ENCODE assay signal across 12 mouse cellular contexts in the genomic region with DNA sequence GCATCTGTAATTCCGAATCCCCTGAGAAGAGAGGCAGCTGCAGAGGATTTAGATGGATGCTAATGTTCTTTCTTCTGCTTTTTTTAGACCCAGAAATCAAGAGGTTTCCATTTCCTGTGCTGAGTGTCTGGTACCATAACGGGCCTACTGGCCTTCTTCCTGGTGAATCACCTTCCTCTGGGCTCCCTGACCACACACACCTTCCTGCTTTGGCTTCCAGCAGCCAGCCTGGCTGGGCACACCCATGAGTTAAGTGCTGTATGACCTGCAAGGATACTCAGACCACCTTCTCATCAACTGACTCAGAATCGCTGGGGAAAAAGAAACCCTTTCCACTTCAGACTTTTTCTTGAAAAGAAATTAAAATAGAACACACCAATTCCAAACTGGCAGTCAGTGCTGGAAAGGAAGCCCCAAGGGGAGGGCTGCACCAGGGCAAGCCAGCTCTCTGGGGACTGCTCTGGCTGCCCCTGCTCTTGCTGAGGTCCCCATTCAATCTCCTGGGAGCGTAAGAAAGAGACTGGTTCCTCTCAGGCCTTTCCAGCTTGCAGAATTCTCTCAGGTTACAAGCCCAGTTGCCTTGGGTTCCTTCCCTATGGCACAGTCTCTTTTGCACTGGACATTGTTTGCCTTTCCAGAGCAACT. TPM values are rescaled to one million over a fixed set of nuclear protein-coding genes. Genes with fewer than 3 reads are reported as not detected.
DNase-seq lines count a peak whose midpoint lies in the region; ATAC-seq and TF ChIP-seq lines count a peak whose summit lies in the region.
"Had no signal": no experiment of that assay in that cellular context is flagged by ENCODE, and none has a peak within 500 bp of the region (broad histone marks: within the 10 kb centered on the region; RNA-seq: fewer than 3 reads in every experiment).

No protein-coding gene starts in this region.

- peak; percentile 15 for DNase-seq in gastrocnemius, adult 18-20 months (ENCODE audit: low spot score)
- no peak for DNase-seq in gastrocnemius, postnatal 10 days
- DNase-seq in heart, postnatal 10 days: peak; percentile 29 to 38
- no peak for DNase-seq in liver, postnatal 0 days
- no peak for DNase-seq in T-cell, adult 2 months (ENCODE audit: low spot score)
- DNase-seq in thymus, postnatal 14 days: no peak
- no peak for DNase-seq in thymus, adult 18-20 months
- DNase-seq: cerebellum, adult 11 months; spleen, adult 18-20 months had no signal

- TF ChIP-seq EP300 in liver, postnatal 0 days (IDR thresholded peaks at IDR 0.05; ENCODE audit: low read depth): no peak

- H3K4me3 ChIP-seq in liver, postnatal 0 days (ENCODE audit: low read depth, low read length): no peak overlapping the region
- H3K4me3 ChIP-seq: hindbrain, embryonic 13.5 days; midbrain, embryonic 12.5 days had no signal

- peak overlapping the region; percentile 58; the same call in 1 of the 2 replicates for H3K27ac ChIP-seq in liver, postnatal 0 days (ENCODE audit: low read depth)
- H3K27ac ChIP-seq: hindbrain, embryonic 13.5 days; midbrain, embryonic 12.5 days had no signal

- ATAC-seq in CD4-positive, CD25-positive, alpha-beta regulatory T cell, adult 4 months: peak; percentile 68
- ATAC-seq in liver, postnatal 0 days: no peak

- peaks cover 47% of the 10 kb centered on the region for H3K4me1 ChIP-seq in liver, postnatal 0 days (ENCODE audit: insufficient read depth)
- H3K4me1 ChIP-seq: midbrain, embryonic 12.5 days had no signal

- peaks cover 6% of the 10 kb centered on the region; the same call in 1 of the 2 replicates for H3K9me3 ChIP-seq in liver, postnatal 0 days (ENCODE audit: low read length)

- no peak for TF ChIP-seq CTCF in liver, postnatal 0 days (IDR thresholded peaks at IDR 0.05; ENCODE audit: low read depth)

- H3K36me3 ChIP-seq in liver, postnatal 0 days (replicated peaks; ENCODE audit: insufficient read depth, low read length): no peaks in the 10 kb centered on the region; the same call in 1 of the 2 replicates
- H3K36me3 ChIP-seq: midbrain, embryonic 12.5 days had no signal

- H3K27me3 ChIP-seq in liver, postnatal 0 days (ENCODE audit: insufficient read depth, low read length): no peaks in the 10 kb centered on the region
- H3K27me3 ChIP-seq: hindbrain, embryonic 13.5 days; midbrain, embryonic 12.5 days had no signal

- intact Hi-C loops in heart, postnatal 10 days (cut with DNase I): no loop called here

- 42% methylated on average over 4 of the region's 4 CpGs for WGBS in liver, postnatal 0 days (ENCODE audit: insufficient replicate concordance)

- H3K4me2 ChIP-seq in liver, postnatal 0 days (ENCODE audit: low read depth, low read length): no peak overlapping the region
- H3K4me2 ChIP-seq: hindbrain, embryonic 13.5 days; midbrain, embryonic 12.5 days had no signal

- H3K9ac ChIP-seq in liver, postnatal 0 days (replicated peaks): no peak overlapping the region
- H3K9ac ChIP-seq: hindbrain, embryonic 13.5 days; midbrain, embryonic 12.5 days had no signal

RNA-seq across cellular contexts. Expression of a gene that starts 15.7 kb away (rescaled TPM):
- 1 to 10 TPM; 2.5 to 3.4 TPM for total RNA-seq in gastrocnemius, adult 18-20 months (2021)
- total RNA-seq in gastrocnemius, postnatal 10 days (2021): 10 to 100 TPM; 11.0 to 12.7 TPM
- 10 to 100 TPM; 23.0 to 31.9 TPM for polyA plus RNA-seq in CD4-positive, CD25-positive, alpha-beta regulatory T cell, adult 4 months (2017; shearing (Covaris generic))
- total RNA-seq in heart, postnatal 10 days (2021): 10 to 100 TPM; 12.7 to 13.0 TPM
- 11.6 and 12.4 TPM in 2 replicates for polyA plus RNA-seq in liver, postnatal 0 days (2015; fragmentation: Nextera tagmentation; extraction: Ambion mirVana)

Comparison
In these comparisons a context has a peak if more than half of its experiments do, and no peak if none do; other contexts are left out.
1. DNase-seq: peak in gastrocnemius, adult 18-20 months (single experiment) and heart, postnatal 10 days (2 of 2); none in gastrocnemius, postnatal 10 days (single experiment), liver, postnatal 0 days (single experiment), T-cell, adult 2 months (single experiment), thymus, postnatal 14 days (single experiment) and thymus, adult 18-20 months (0 of 2).